Mouse (Mus musculus): ENCODE measurements around the gene Stradb. TPM values are rescaled to one million over a fixed set of nuclear protein-coding genes. Genes with fewer than 3 reads are reported as not detected.

Stradb gene
- 21.3 and 23.1 TPM in 2 replicates for polyA plus RNA-seq (2015; fragmentation: Nextera tagmentation; extraction: Ambion mirVana)

DNA sequence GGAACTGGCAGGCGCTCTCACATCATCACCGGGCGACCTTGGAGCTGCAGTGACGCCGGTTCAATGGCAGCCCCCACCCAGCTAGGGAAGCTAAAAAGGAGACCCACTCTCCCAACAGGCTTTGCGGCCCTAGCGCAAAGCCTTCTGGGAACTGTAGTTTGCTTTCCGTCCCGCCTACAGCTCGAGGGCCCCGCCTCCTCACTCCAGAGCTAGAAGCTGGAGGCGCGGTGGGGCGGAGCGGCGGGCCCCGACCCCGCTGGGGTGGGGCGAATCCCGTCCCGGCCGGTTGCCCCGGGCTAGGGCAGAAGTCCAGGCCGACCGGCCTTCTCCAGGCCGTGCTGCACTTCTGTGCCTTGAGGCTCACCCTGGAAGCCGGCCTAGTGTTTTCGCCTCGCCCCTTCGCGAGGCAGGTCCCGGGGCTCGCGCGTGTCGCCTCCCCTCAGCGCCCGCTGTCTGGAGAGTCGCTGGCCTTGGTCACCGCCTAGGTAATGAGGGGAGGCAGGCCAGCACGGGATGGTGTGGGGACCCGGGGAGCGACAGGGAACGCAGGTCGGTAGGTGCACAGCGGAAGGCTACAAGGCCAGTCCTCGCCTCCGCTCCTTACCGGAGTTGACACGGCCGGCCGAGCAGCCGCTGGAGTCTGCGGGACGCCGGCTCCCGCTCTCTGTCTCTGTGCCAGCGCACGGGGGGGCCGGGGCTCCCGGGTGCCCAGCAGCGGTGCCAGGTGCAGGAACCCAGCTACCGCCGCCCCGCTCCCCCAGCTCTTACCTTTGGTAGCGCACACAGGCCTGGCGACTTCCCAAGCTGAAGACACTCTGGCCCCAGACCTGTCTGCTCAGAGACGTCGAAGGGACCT, at the start of gene Stradb, which contains the start of gene Trak2:
TSS of gene Stradb (plus strand) at position 157 of the 856 bp plus-strand sequence.
TSS of gene Trak2 (minus strand) at position 65 of the 856 bp plus-strand sequence.
- peak within 1 kb of the TSS; percentile 89 for H3K4me3 ChIP-seq (replicated peaks)
- H3K4me2 ChIP-seq (replicated peaks) = peak within 1 kb of the TSS; percentile 89
- no peaks in the 10 kb centered on the region for H3K27me3 ChIP-seq (replicated peaks)
- peak within 1 kb of the TSS; percentile 82 for H3K27ac ChIP-seq
- peak; percentile 98 for ATAC-seq
- no peaks in the 10 kb centered on the region for H3K36me3 ChIP-seq
- H3K4me1 ChIP-seq (replicated peaks) = peaks cover 7% of the 10 kb centered on the region; the same call in 1 of the 2 replicates
- under 1% methylated on average over 69 of the region's 69 CpGs for WGBS
- H3K9me3 ChIP-seq = no peaks in the 10 kb centered on the region
- peak within 1 kb of the TSS; percentile 91 for H3K9ac ChIP-seq

DNA sequence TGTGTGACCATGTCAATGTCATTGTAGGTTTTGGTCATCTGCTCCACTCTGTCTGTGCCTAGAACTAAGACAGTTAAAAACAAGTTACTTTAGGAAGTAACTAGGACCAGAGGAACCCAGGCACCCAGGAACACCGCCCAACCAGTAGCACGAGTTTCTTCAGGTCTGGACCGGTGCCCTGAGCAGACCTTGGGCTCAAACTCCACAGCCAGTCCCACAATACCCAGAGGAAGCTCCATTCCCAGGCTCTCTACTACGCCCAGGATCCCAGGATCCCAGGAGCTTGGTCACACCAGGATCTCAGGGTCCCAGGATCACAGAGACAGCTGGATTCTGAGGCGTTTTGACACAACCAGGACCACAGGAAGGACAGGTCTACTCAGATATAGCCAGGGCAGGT, 46.7 kb upstream of the Stradb start:
- ATAC-seq = no peak
- Histone ChIP-seq H3K4me3 (replicated peaks) (no peak overlapping the region), H3K4me1 (replicated peaks) (no peaks in the 10 kb centered on the region), H3K9ac (no peak overlapping the region), H3K36me3 (peaks cover 5% of the 10 kb centered on the region; the same call in 1 of the 2 replicates), H3K4me2 (replicated peaks) (no peak overlapping the region), H3K27me3 (replicated peaks) (no peaks in the 10 kb centered on the region), H3K27ac (no peak overlapping the region), H3K9me3 (no peaks in the 10 kb centered on the region)
- WGBS = 92% methylated on average over 5 of the region's 5 CpGs

GRCm38 (mm10) chr1:58936746-58937605, 36.3 kb upstream of the Stradb start:
- Histone ChIP-seq H3K4me1 (replicated peaks) (no peaks in the 10 kb centered on the region), H3K27ac (no peak overlapping the region), H3K9ac (no peak overlapping the region), H3K4me3 (replicated peaks) (no peak overlapping the region), H3K9me3 (no peaks in the 10 kb centered on the region), H3K27me3 (replicated peaks) (no peaks in the 10 kb centered on the region), H3K4me2 (replicated peaks) (no peak overlapping the region), H3K36me3 (no peaks in the 10 kb centered on the region)
- ATAC-seq = no peak
- WGBS = 84% methylated on average over 10 of the region's 10 CpGs

DNA sequence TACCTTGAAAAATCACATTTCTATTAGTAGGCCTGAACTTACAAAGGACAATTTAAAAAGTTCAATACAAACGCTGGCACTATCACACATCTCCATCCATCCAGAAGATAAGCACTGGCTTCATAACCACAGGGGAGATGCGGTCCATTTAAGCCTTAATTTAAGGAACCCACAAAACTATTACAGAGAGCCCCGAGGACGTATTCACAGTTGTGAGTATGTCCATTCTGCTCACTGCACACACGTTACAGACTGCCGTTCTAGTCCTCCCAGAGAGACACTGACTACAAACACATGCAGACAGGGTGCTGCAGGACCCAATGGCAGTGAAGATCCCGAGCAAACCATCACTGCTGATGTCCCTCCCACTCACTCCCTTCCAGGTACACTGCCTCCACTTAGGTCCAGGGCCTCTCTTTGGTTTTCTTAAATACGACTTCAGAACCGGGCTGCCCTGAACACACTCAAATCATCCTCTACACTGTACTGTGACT, 35.7 kb upstream of the Stradb start:
- no peaks in the 10 kb centered on the region for H3K4me1 ChIP-seq (replicated peaks)
- H3K36me3 ChIP-seq = no peaks in the 10 kb centered on the region
- no peak overlapping the region for H3K4me3 ChIP-seq (replicated peaks)
- H3K4me2 ChIP-seq (replicated peaks) = no peak overlapping the region
- no peak overlapping the region for H3K9ac ChIP-seq
- no peaks in the 10 kb centered on the region for H3K9me3 ChIP-seq
- H3K27ac ChIP-seq = no peak overlapping the region
- WGBS = 96% methylated on average over 9 of the region's 9 CpGs
- H3K27me3 ChIP-seq (replicated peaks) = no peaks in the 10 kb centered on the region
- ATAC-seq = no peak

- Histone ChIP-seq H3K4me1 (replicated peaks) (no peaks in the 10 kb centered on the region), H3K9me3 (no peaks in the 10 kb centered on the region), H3K4me3 (replicated peaks) (no peak overlapping the region), H3K36me3 (no peaks in the 10 kb centered on the region), H3K27ac (no peak overlapping the region), H3K27me3 (replicated peaks) (no peaks in the 10 kb centered on the region), H3K4me2 (replicated peaks) (no peak overlapping the region), H3K9ac (no peak overlapping the region)
- ATAC-seq = no peak
- WGBS = 93% methylated on average over 2 of the region's 2 CpGs
Measured at GRCm38 (mm10) chr1:58945523-58945922, 27.8 kb upstream of the Stradb start.

DNA sequence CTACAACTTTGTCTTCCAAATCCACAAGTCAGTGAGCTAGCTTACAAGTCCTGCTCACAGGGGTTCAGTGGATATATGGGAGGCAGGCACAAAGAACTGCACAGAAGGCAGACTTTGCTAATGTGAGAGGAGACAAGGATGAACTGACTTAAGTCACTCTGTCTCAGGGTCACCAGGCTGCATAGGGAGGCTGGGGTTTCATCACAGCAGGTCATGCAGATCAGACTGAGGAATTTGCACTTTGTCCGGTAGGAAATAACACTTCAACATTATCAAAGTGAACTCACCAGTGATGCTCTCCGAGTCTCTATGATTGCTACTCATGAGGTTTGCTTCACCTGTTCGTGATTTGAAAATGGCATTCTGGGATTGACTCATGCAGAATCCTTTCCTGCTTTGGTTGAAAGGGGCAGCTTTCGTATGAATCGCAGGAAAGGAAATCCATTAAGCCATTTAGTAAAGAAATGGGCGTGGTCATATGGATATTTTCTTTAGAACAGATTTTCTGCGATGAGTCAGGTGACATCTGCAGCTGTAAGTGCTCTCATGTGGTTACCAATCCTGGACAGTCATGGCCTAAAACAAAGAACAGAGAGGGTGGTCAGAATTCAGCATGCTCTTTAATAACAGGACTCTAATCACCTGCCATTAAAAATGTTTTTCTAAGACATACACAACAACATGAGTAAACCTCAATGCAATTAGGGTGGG, 27.2 kb upstream of the Stradb start:
- H3K9me3 ChIP-seq = no peaks in the 10 kb centered on the region
- 80% methylated on average over 7 of the region's 7 CpGs for WGBS

GRCm38 (mm10) chr1:58946718-58947117, 26.6 kb upstream of the Stradb start:
- H3K4me2 ChIP-seq (replicated peaks) = no peak overlapping the region
- H3K4me3 ChIP-seq (replicated peaks) = no peak overlapping the region
- H3K4me1 ChIP-seq (replicated peaks) = peaks cover 7% of the 10 kb centered on the region
- H3K27ac ChIP-seq = no peak overlapping the region
- H3K27me3 ChIP-seq (replicated peaks) = no peaks in the 10 kb centered on the region
- no peaks in the 10 kb centered on the region for H3K9me3 ChIP-seq
- H3K9ac ChIP-seq = no peak overlapping the region
- no peak for ATAC-seq
- 90% methylated on average over 9 of the region's 9 CpGs for WGBS
- no peaks in the 10 kb centered on the region for H3K36me3 ChIP-seq

More for the DNA sequence above, 27.2 kb upstream of the Stradb start:
- Histone ChIP-seq H3K27ac (no peak overlapping the region), H3K4me3 (replicated peaks) (no peak overlapping the region), H3K4me2 (replicated peaks) (no peak overlapping the region), H3K4me1 (replicated peaks) (peaks cover 4% of the 10 kb centered on the region), H3K36me3 (no peaks in the 10 kb centered on the region), H3K9ac (no peak overlapping the region), H3K27me3 (replicated peaks) (no peaks in the 10 kb centered on the region)
- ATAC-seq = no peak

DNA sequence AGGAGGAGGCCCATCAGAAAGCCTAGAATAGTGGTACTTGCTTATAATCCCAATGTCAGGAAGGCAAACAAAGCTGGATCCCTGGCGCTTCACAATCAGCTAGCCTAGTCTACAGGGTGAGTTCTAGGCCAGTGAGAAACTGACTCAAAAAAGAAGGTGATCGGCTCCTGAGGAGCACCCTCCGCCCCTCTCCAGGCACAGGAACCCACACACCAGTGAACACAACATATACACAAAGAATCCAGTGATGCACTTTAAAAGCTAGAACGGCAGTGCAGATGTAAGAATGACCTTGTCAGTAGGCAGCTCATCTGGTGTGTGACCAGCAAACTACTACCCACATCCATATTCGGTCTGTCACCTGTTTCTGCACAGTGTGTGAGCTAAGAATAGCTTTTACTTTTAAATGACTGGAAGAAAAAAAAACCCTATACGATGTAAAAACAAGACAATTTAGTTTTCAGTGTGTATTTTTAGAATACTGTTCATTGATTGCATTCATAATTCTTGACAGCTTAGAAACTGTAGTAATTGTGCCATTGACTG, 23.7 kb upstream of the Stradb start:
- Histone ChIP-seq H3K4me2 (replicated peaks) (no peak overlapping the region), H3K27me3 (replicated peaks) (no peaks in the 10 kb centered on the region), H3K27ac (no peak overlapping the region), H3K9me3 (no peaks in the 10 kb centered on the region), H3K4me3 (replicated peaks) (no peak overlapping the region), H3K4me1 (replicated peaks) (peaks cover 15% of the 10 kb centered on the region), H3K9ac (no peak overlapping the region), H3K36me3 (no peaks in the 10 kb centered on the region)
- 84% methylated on average over 6 of the region's 6 CpGs for WGBS
- no peak for ATAC-seq

DNA sequence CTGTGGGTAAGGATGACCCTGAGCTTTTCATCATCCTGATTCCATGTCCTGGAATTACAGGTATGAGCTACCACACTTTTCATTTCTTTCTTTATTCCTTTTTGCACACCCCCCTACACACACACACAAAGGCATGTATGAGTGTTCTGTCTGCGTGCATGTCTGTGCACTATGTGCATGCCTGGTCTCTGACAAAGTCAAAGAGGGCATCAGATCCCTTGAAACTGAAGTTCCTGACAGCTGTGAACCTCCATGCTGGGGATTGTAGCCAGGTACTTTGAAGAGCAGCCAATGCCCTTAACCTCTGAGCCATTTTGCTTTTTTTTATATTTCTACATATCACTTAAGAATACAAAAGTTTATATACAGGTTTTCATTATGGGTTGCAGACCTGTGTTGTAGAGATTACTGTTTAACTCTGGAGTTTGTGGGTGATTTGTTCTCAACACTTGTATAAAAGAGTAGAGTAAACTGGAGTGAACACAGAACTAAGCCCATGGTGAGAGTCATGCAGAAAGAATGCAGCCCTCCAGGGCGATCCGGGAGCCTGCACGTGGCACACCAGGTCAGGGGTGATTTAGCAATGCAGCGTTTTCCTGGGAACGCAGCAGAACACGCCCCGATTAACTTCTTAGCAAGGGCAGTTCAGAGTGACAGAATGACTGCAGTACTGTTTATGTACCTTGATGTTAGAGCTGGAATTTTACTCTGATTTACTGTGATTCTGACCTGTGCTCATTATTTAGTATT, 22.2 kb upstream of the Stradb start:
- H3K9ac ChIP-seq = no peak overlapping the region
- WGBS = 9% methylated on average over 8 of the region's 8 CpGs
- no peak overlapping the region for H3K27ac ChIP-seq
- no peak overlapping the region for H3K4me2 ChIP-seq (replicated peaks)
- H3K4me1 ChIP-seq (replicated peaks) = peaks cover 15% of the 10 kb centered on the region
- peak; percentile 88 for ATAC-seq
- H3K4me3 ChIP-seq (replicated peaks) = no peak overlapping the region
- H3K27me3 ChIP-seq (replicated peaks) = no peaks in the 10 kb centered on the region
- H3K9me3 ChIP-seq = no peaks in the 10 kb centered on the region
- no peaks in the 10 kb centered on the region for H3K36me3 ChIP-seq

DNA sequence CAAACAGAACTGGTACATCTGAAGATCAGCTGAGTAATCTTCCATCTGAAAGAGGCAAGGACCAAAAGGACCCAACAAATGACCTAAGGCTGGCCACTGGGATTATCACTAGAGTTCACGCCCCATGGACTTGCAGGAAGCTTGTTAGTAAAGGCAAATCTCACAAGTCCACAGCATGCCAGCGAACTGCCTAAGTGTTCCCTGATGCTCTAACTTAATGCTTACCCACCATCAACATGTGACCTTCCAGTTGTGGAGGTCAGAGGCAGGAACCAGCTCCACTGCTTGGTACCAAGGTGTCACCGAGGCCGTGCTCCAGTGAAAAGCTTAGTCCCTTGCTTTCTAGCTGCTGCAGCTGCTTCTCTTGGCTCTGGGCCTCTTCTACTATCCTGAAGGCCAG, 21.5 kb upstream of the Stradb start:
- Histone ChIP-seq H3K9ac (no peak overlapping the region), H3K9me3 (no peaks in the 10 kb centered on the region), H3K36me3 (no peaks in the 10 kb centered on the region), H3K4me2 (replicated peaks) (no peak overlapping the region), H3K4me3 (replicated peaks) (no peak overlapping the region), H3K4me1 (replicated peaks) (peaks cover 15% of the 10 kb centered on the region), H3K27me3 (replicated peaks) (no peaks in the 10 kb centered on the region), H3K27ac (no peak overlapping the region; the same call in 1 of the 2 replicates)
- no peak for ATAC-seq
- 67% methylated on average over 4 of the region's 4 CpGs for WGBS

DNA sequence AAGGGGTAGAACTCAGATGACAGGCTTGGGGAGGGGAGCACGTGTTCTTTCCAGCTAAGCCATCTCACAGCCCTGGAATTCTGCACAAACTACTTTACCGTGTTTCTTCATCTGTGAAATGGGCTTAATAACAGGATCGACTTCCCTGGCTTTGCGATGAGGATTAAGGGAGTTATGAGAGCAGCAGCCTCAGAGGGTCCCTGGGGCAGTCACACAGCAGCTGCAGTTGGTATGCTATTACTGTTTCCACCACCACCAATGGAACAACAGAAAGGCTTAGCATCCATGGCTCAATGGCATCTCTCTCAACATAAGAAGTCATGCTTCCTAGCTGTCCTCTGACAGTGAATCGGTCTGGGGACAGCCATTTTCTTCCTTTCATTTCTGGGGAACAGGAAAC, 20.8 kb upstream of the Stradb start:
- WGBS = 88% methylated on average over 5 of the region's 5 CpGs
- H3K4me1 ChIP-seq (replicated peaks) = peaks cover 15% of the 10 kb centered on the region
- no peak for ATAC-seq
- H3K36me3 ChIP-seq = no peaks in the 10 kb centered on the region
- H3K27ac ChIP-seq = no peak overlapping the region
- no peaks in the 10 kb centered on the region for H3K27me3 ChIP-seq (replicated peaks)
- no peak overlapping the region for H3K9ac ChIP-seq
- H3K4me2 ChIP-seq (replicated peaks) = no peak overlapping the region
- H3K4me3 ChIP-seq (replicated peaks) = no peak overlapping the region
- no peaks in the 10 kb centered on the region for H3K9me3 ChIP-seq
